Mouse (Mus musculus) CH12.LX (cell line): ENCODE measurements at regions not wholly inside any gene's neighbourhood (a gene's known extent, or its start where the extent isn't known, plus 50 kb on each side); places are given as distances from the start of the nearest gene placed in this dataset.

ENCODE experiments used
- DNase-seq: peaks from one replicate; pipeline ENCODE4 v3.0.0-alpha.2; 2013; ENCODE audit errors: extremely low read depth
- H3K27ac ChIP-seq: 2 replicates; pipeline ENCODE4 v1.5.1; 2012; ENCODE audit warnings: low read depth, mild to moderate bottlenecking, control low read depth, moderate library complexity; ENCODE audit not compliant: insufficient read depth
- H3K27me3 ChIP-seq: replicated peaks from 2 replicates; pipeline ENCODE3; 2012; ENCODE audit warnings: inconsistent platforms
- H3K36me3 ChIP-seq, 2 experiments: replicated peaks in 1 of 2; 2 replicates each; pipeline versions ENCODE3 to v1.6.1; 2012; ENCODE audit warnings: inconsistent platforms in 1 of 2, low read length in 1 of 2, mild to moderate bottlenecking in 1 of 2, mixed read lengths in 1 of 2, moderate library complexity in 1 of 2; ENCODE audit not compliant: control insufficient read depth in 1 of 2, insufficient read depth in 1 of 2
- H3K4me1 ChIP-seq, 2 experiments: 2 replicates each; pipeline ENCODE4 v1.6.1; 2012; ENCODE audit warnings: inconsistent platforms in 1 of 2, moderate library complexity in 1 of 2; ENCODE audit not compliant: insufficient read depth in 2 of 2, control insufficient read depth in 1 of 2
- H3K4me2 ChIP-seq: 2 replicates; pipeline ENCODE4 v1.6.1; 2012; ENCODE audit warnings: low read depth, mild to moderate bottlenecking, control low read depth; ENCODE audit not compliant: poor library complexity, insufficient read depth, severe bottlenecking
- H3K4me3 ChIP-seq, 3 experiments: fragments of 150-350 bp in 1 of 3; sonication (generic) in 1 of 3; replicated peaks in 1 of 3; 2 replicates each; pipeline versions ENCODE3 to v1.5.1; 2011 to 2012; ENCODE audit warnings: low read depth in 2 of 3, low read length in 2 of 3, mild to moderate bottlenecking in 2 of 3, moderate library complexity in 2 of 3, control low read depth in 1 of 3, improper control_type of control experiment in 1 of 3, inconsistent platforms in 1 of 3, mixed read lengths in 1 of 3; ENCODE audit not compliant: poor library complexity in 1 of 3
- H3K79me2 ChIP-seq: replicated peaks from 2 replicates; pipeline ENCODE4 v1.6.1; 2012; ENCODE audit warnings: mild to moderate bottlenecking, moderate library complexity; ENCODE audit not compliant: control insufficient read depth, poor library complexity, insufficient read depth, severe bottlenecking; ENCODE audit errors: extremely low read depth
- H3K9ac ChIP-seq: 2 replicates; pipeline ENCODE4 v1.6.1; 2012; ENCODE audit warnings: low read depth, mild to moderate bottlenecking, control low read depth, moderate library complexity; ENCODE audit not compliant: insufficient read depth
- H3K9me3 ChIP-seq: replicated peaks from 2 replicates; pipeline ENCODE3; 2012; ENCODE audit warnings: low read length, inconsistent platforms, mixed read lengths
- CHD2 ChIP-seq: IDR thresholded peaks from 2 replicates; pipeline ENCODE4 v1.6.1; 2011; ENCODE audit warnings: low read length, improper control_type of control experiment
- CTCF ChIP-seq, 2 experiments: IDR thresholded peaks in 1 of 2; conservative IDR thresholded peaks in 1 of 2; 2 replicates each; pipeline ENCODE4 v1.5.1; 2011 to 2012; ENCODE audit warnings: low read depth in 2 of 2, low read length in 2 of 2, improper control_type of control experiment in 1 of 2, inconsistent platforms in 1 of 2, mild to moderate bottlenecking in 1 of 2, moderate library complexity in 1 of 2
- E2F4 ChIP-seq: IDR thresholded peaks from 2 replicates; pipeline ENCODE4 v1.6.1; 2011; ENCODE audit warnings: low read depth, low read length, improper control_type of control experiment; ENCODE audit not compliant: insufficient replicate concordance
- EP300 ChIP-seq: IDR thresholded peaks from 2 replicates; pipeline ENCODE4 v1.6.1; 2011; ENCODE audit warnings: low read length, improper control_type of control experiment
- JUND ChIP-seq: conservative IDR thresholded peaks from 2 replicates; pipeline ENCODE4 v1.6.1; 2011; ENCODE audit warnings: low read depth, low read length, improper control_type of control experiment
- MAFK ChIP-seq: IDR thresholded peaks from 2 replicates; pipeline ENCODE4 v1.6.1; 2011; ENCODE audit warnings: low read length, improper control_type of control experiment; ENCODE audit not compliant: insufficient replicate concordance
- MAX ChIP-seq: IDR thresholded peaks from 2 replicates; pipeline ENCODE4 v1.6.1; 2011; ENCODE audit warnings: low read length, improper control_type of control experiment
- MXI1 ChIP-seq: IDR thresholded peaks from 2 replicates; pipeline ENCODE4 v1.6.1; 2011; ENCODE audit warnings: mild to moderate bottlenecking, low read depth, low read length, improper control_type of control experiment
- NRF1 ChIP-seq: IDR thresholded peaks from 2 replicates; pipeline ENCODE4 v1.6.1; 2014; ENCODE audit warnings: low read depth, mild to moderate bottlenecking, inconsistent platforms, low read length, improper control_type of control experiment, moderate library complexity
- POLR2AphosphoS2 ChIP-seq: IDR thresholded peaks from 2 replicates; pipeline ENCODE4 v1.6.1; 2011; ENCODE audit warnings: low read depth, low read length, improper control_type of control experiment
- RCOR1 ChIP-seq: conservative IDR thresholded peaks from 2 replicates; pipeline ENCODE4 v1.6.1; 2012; ENCODE audit warnings: low read depth, mild to moderate bottlenecking, inconsistent platforms, low read length, improper control_type of control experiment
- TBP ChIP-seq: conservative IDR thresholded peaks from 2 replicates; pipeline ENCODE4 v1.6.1; 2011; ENCODE audit warnings: low read depth, low read length, improper control_type of control experiment
- USF2 ChIP-seq: conservative IDR thresholded peaks from 2 replicates; pipeline ENCODE4 v1.6.1; 2011; ENCODE audit warnings: low read depth, low read length, improper control_type of control experiment
- ZNF384 ChIP-seq: IDR thresholded peaks from 2 replicates; pipeline ENCODE4 v1.6.1; 2012; ENCODE audit warnings: low read depth, low read length, improper control_type of control experiment, inconsistent platforms
- dilution Hi-C: fragments of 300-500 bp; cut with MboI; formaldehyde crosslinking; loops from 2 replicates; pipeline ENCODE4 v1.14.3; 2020; ENCODE audit warnings: low sequenced_read_pairs; ENCODE audit not compliant: extremely low pct_unique_long_range_greater_than_20kb, extremely low pct_ligation_motif_present
- in situ Hi-C: fragments of 300-500 bp; cut with MboI; formaldehyde crosslinking; loops from 3 replicates; pipeline ENCODE4 v1.14.3; 2019; ENCODE audit warnings: low sequenced_read_pairs, low pct_ligation_motif_present, low pct_unique_long_range_greater_than_20kb, mixed read lengths

- Histone ChIP-seq H3K79me2 (no peaks in the 10 kb centered on the region), H3K9ac (no peak overlapping the region), H3K4me1 (no peaks in the 10 kb centered on the region), H3K4me3 (no peak overlapping the region), H3K27me3 (no peaks in the 10 kb centered on the region), H3K4me2 (no peak overlapping the region), H3K36me3 (no peaks in the 10 kb centered on the region)
- dilution Hi-C loops = no loop called here
- TF ChIP-seq RCOR1 = no peak
- TF ChIP-seq E2F4 = no peak
- TF ChIP-seq TBP = no peak
- TF ChIP-seq JUND = no peak
- TF ChIP-seq CTCF (conservative IDR thresholded peaks at IDR 0.05 in 1 of 2, IDR thresholded peaks at IDR 0.05 in 1 of 2; ENCODE audit: low read depth in 2 of 2, low read length in 2 of 2) = no peak
- no peak for TF ChIP-seq MXI1
- no peak for TF ChIP-seq EP300
- TF ChIP-seq, all 38 proteins: peak for 0
- Histone ChIP-seq H3K9me3 (no peaks in the 10 kb centered on the region), H3K27ac (no peak overlapping the region)
- in situ Hi-C loops = no loop called here
- no peak for DNase-seq
Observed at GRCm38 (mm10) chrX:23136710-23137109, 228.2 kb downstream of the Klhl13 start.

GRCm38 (mm10) chrX:23095867-23096266, 269.0 kb downstream of the Klhl13 start:
- Histone ChIP-seq H3K4me3 (no peak overlapping the region), H3K27me3 (no peaks in the 10 kb centered on the region), H3K9ac (no peak overlapping the region), H3K27ac (no peak overlapping the region), H3K9me3 (no peaks in the 10 kb centered on the region), H3K36me3 (no peaks in the 10 kb centered on the region), H3K4me1 (no peaks in the 10 kb centered on the region), H3K79me2 (no peaks in the 10 kb centered on the region), H3K4me2 (no peak overlapping the region)
- TF ChIP-seq NRF1 = no peak
- TF ChIP-seq TBP = no peak
- TF ChIP-seq ZNF384 = no peak
- TF ChIP-seq RCOR1 = no peak
- TF ChIP-seq POLR2AphosphoS2 = no peak
- TF ChIP-seq MAX = no peak
- TF ChIP-seq CHD2 = no peak
- TF ChIP-seq MAFK = no peak
- TF ChIP-seq USF2 = no peak
- no peak for DNase-seq
- dilution Hi-C loops (no loop called here), in situ Hi-C loops (no loop called here)

DNA sequence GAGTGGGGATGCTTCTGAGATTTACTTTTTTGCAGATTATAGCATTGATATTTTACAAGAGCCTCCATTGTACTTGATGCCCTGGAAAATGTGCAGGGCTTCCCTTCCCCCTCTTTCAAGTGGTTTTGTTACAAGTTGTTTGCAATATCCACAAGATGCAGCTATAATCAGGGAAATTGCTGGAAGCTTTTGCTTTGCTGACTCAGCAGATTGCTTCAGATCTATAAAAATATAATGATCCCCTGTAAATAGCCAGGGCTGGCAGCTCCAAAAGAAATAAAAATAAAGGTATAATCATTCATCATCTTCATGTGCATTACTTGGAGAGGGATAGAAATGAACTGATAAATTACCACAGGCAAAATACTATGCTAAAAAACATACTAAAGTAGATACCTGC, 272.1 kb downstream of the Klhl13 start:
- dilution Hi-C loops = no loop called here
- H3K4me3 ChIP-seq = no peak overlapping the region
- no peaks in the 10 kb centered on the region for H3K27me3 ChIP-seq
- no peak for DNase-seq
- no peak overlapping the region for H3K9ac ChIP-seq
- no peak overlapping the region for H3K27ac ChIP-seq
- H3K36me3 ChIP-seq = no peaks in the 10 kb centered on the region
- no peaks in the 10 kb centered on the region for H3K9me3 ChIP-seq
- TF ChIP-seq MAFK (peak; percentile 70), POLR2AphosphoS2 (no peak)
- TF ChIP-seq, all 38 proteins: peak for 1
- in situ Hi-C loops = no loop called here
- no peak overlapping the region for H3K4me2 ChIP-seq
- H3K79me2 ChIP-seq = no peaks in the 10 kb centered on the region
- no peaks in the 10 kb centered on the region for H3K4me1 ChIP-seq
